Mouse (Mus musculus): Measurements from ENCODE around the gene Gas6. TPM values are rescaled to one million over a fixed set of nuclear protein-coding genes. Genes with fewer than 3 reads are reported as not detected.

Gene Gas6
- polyA plus RNA-seq, 1 experiment from 2014 or later: 6.1 TPM

GRCm38 (mm10) chr8:13520349-13520748 lies 26.1 kb upstream of the Gas6 start:
- no peak overlapping the region for H3K27ac ChIP-seq
- DNase-seq (ENCODE audit: extremely low spot score, low spot score): no peak
- 72% methylated on average over 6 of the region's 6 CpGs for WGBS

GRCm38 (mm10) chr8:13519503-13519902 lies 25.2 kb upstream of the Gas6 start:
- DNase-seq (ENCODE audit: extremely low spot score, low spot score): no peak
- no peak overlapping the region for H3K4me3 ChIP-seq
- H3K4me1 ChIP-seq: no peaks in the 10 kb centered on the region
- H3K27me3 ChIP-seq (ENCODE audit: poor library complexity, severe bottlenecking): no peaks in the 10 kb centered on the region
- H3K9me3 ChIP-seq: no peaks in the 10 kb centered on the region
- 90% methylated on average over 9 of the region's 9 CpGs for WGBS
- H3K27ac ChIP-seq: no peak overlapping the region
- no peaks in the 10 kb centered on the region for H3K36me3 ChIP-seq (replicated peaks)

More at GRCm38 (mm10) chr8:13520349-13520748, 26.1 kb upstream of the Gas6 start:
- Histone ChIP-seq H3K27me3 (ENCODE audit: poor library complexity, severe bottlenecking) (no peaks in the 10 kb centered on the region), H3K4me3 (no peak overlapping the region), H3K4me1 (no peaks in the 10 kb centered on the region), H3K9me3 (no peaks in the 10 kb centered on the region), H3K36me3 (replicated peaks) (no peaks in the 10 kb centered on the region)

- Histone ChIP-seq H3K4me1 (no peaks in the 10 kb centered on the region), H3K36me3 (replicated peaks) (no peaks in the 10 kb centered on the region), H3K9me3 (no peaks in the 10 kb centered on the region), H3K27ac (no peak overlapping the region), H3K27me3 (ENCODE audit: poor library complexity, severe bottlenecking) (no peaks in the 10 kb centered on the region), H3K4me3 (no peak overlapping the region)
- DNase-seq (ENCODE audit: extremely low spot score, low spot score): no peak
- WGBS: 90% methylated on average over 6 of the region's 6 CpGs
These were observed 23.0 kb upstream of the Gas6 start for GRCm38 (mm10) chr8:13517284-13517781.

- H3K27ac ChIP-seq: no peak overlapping the region
- no peak overlapping the region for H3K4me3 ChIP-seq
- no peaks in the 10 kb centered on the region for H3K27me3 ChIP-seq (ENCODE audit: poor library complexity, severe bottlenecking)
- 88% methylated on average over 5 of the region's 5 CpGs for WGBS
- no peaks in the 10 kb centered on the region for H3K9me3 ChIP-seq
- H3K4me1 ChIP-seq: no peaks in the 10 kb centered on the region
- no peaks in the 10 kb centered on the region for H3K36me3 ChIP-seq (replicated peaks)
- DNase-seq (ENCODE audit: extremely low spot score, low spot score): no peak
These were observed 22.4 kb upstream of the Gas6 start for GRCm38 (mm10) chr8:13516728-13517127.

- 92% methylated on average over 7 of the region's 7 CpGs for WGBS
- H3K9me3 ChIP-seq: no peaks in the 10 kb centered on the region
- H3K27me3 ChIP-seq (ENCODE audit: poor library complexity, severe bottlenecking): no peaks in the 10 kb centered on the region
- no peak overlapping the region for H3K27ac ChIP-seq
- no peak for DNase-seq (ENCODE audit: extremely low spot score, low spot score)
- H3K4me3 ChIP-seq: no peak overlapping the region
- H3K36me3 ChIP-seq (replicated peaks): no peaks in the 10 kb centered on the region
- H3K4me1 ChIP-seq: no peaks in the 10 kb centered on the region
These were observed 21.7 kb upstream of the Gas6 start for GRCm38 (mm10) chr8:13516011-13516442.

- 87% methylated on average over 5 of the region's 5 CpGs for WGBS
- H3K4me3 ChIP-seq: no peak overlapping the region
- H3K36me3 ChIP-seq (replicated peaks): no peaks in the 10 kb centered on the region
- H3K27ac ChIP-seq: no peak overlapping the region
- DNase-seq (ENCODE audit: extremely low spot score, low spot score): no peak
- H3K27me3 ChIP-seq (ENCODE audit: poor library complexity, severe bottlenecking): no peaks in the 10 kb centered on the region
- H3K9me3 ChIP-seq: no peaks in the 10 kb centered on the region
- H3K4me1 ChIP-seq: no peaks in the 10 kb centered on the region
These were observed 19.5 kb upstream of the Gas6 start for GRCm38 (mm10) chr8:13513556-13514370.

GRCm38 (mm10) chr8:13512677-13513076 lies 18.4 kb upstream of the Gas6 start:
- Histone ChIP-seq H3K4me1 (no peaks in the 10 kb centered on the region), H3K36me3 (replicated peaks) (no peaks in the 10 kb centered on the region), H3K27me3 (ENCODE audit: poor library complexity, severe bottlenecking) (no peaks in the 10 kb centered on the region), H3K4me3 (no peak overlapping the region), H3K9me3 (no peaks in the 10 kb centered on the region), H3K27ac (no peak overlapping the region)
- no peak for DNase-seq (ENCODE audit: extremely low spot score, low spot score)
- 89% methylated on average over 6 of the region's 6 CpGs for WGBS

- no peak overlapping the region for H3K27ac ChIP-seq
- H3K9me3 ChIP-seq: no peaks in the 10 kb centered on the region
- no peak overlapping the region for H3K4me3 ChIP-seq
- H3K4me1 ChIP-seq: no peaks in the 10 kb centered on the region
- DNase-seq (ENCODE audit: extremely low spot score, low spot score): no peak
- no peaks in the 10 kb centered on the region for H3K27me3 ChIP-seq (ENCODE audit: poor library complexity, severe bottlenecking)
- no peaks in the 10 kb centered on the region for H3K36me3 ChIP-seq (replicated peaks)
- 78% methylated on average over 5 of the region's 5 CpGs for WGBS
These were observed 17.7 kb upstream of the Gas6 start for GRCm38 (mm10) chr8:13512016-13512415.

- Histone ChIP-seq H3K36me3 (replicated peaks) (no peaks in the 10 kb centered on the region), H3K27ac (no peak overlapping the region), H3K4me3 (no peak overlapping the region), H3K4me1 (no peaks in the 10 kb centered on the region), H3K27me3 (ENCODE audit: poor library complexity, severe bottlenecking) (no peaks in the 10 kb centered on the region), H3K9me3 (no peaks in the 10 kb centered on the region)
- WGBS: 84% methylated on average over 3 of the region's 3 CpGs
- DNase-seq (ENCODE audit: extremely low spot score, low spot score): no peak
These were observed 13.1 kb upstream of the Gas6 start for GRCm38 (mm10) chr8:13507284-13507937.

- Histone ChIP-seq H3K9me3 (no peaks in the 10 kb centered on the region), H3K27me3 (ENCODE audit: poor library complexity, severe bottlenecking) (no peaks in the 10 kb centered on the region), H3K27ac (no peak overlapping the region), H3K4me1 (no peaks in the 10 kb centered on the region), H3K4me3 (no peak overlapping the region), H3K36me3 (replicated peaks) (no peaks in the 10 kb centered on the region)
- WGBS: 70% methylated on average over 4 of the region's 4 CpGs
- no peak for DNase-seq (ENCODE audit: extremely low spot score, low spot score)
These were observed 12.6 kb upstream of the Gas6 start for GRCm38 (mm10) chr8:13506849-13507248.

- no peaks in the 10 kb centered on the region for H3K27me3 ChIP-seq (ENCODE audit: poor library complexity, severe bottlenecking)
- no peaks in the 10 kb centered on the region for H3K4me1 ChIP-seq
- no peak for DNase-seq (ENCODE audit: extremely low spot score, low spot score)
- H3K9me3 ChIP-seq: no peaks in the 10 kb centered on the region
- no peak overlapping the region for H3K27ac ChIP-seq
- H3K4me3 ChIP-seq: no peak overlapping the region
- H3K36me3 ChIP-seq (replicated peaks): no peaks in the 10 kb centered on the region
These were observed 10.8 kb upstream of the Gas6 start for GRCm38 (mm10) chr8:13504894-13505674.

GRCm38 (mm10) chr8:13503936-13504606 lies 9.8 kb upstream of the Gas6 start:
- H3K4me1 ChIP-seq: no peaks in the 10 kb centered on the region
- no peak overlapping the region for H3K27ac ChIP-seq
- H3K4me3 ChIP-seq: no peak overlapping the region
- H3K36me3 ChIP-seq (replicated peaks): no peaks in the 10 kb centered on the region
- no peak for DNase-seq (ENCODE audit: extremely low spot score, low spot score)
- WGBS: 94% methylated on average over 8 of the region's 8 CpGs
- H3K27me3 ChIP-seq (ENCODE audit: poor library complexity, severe bottlenecking): no peaks in the 10 kb centered on the region
- H3K9me3 ChIP-seq: no peaks in the 10 kb centered on the region

Data from forebrain, embryonic 10.5 days (tissue).